Mouse (Mus musculus) kidney, adult 2 months (tissue): ENCODE measurements around the gene Prss8. TPM values are rescaled to one million over a fixed set of nuclear protein-coding genes. Genes with fewer than 3 reads are reported as not detected.

Source experiments
- DNase-seq: peaks from one replicate; pipeline ENCODE4 v3.0.0; 2021
- H3K27ac ChIP-seq: fragments of 200-500 bp; 2 replicates; pipeline ENCODE4 v1.5.1; 2012; ENCODE audit warnings: low read depth, low read length, control low read depth, inconsistent platforms; ENCODE audit not compliant: insufficient read depth
- H3K27me3 ChIP-seq: fragments of 200-500 bp; replicated peaks from 2 replicates; pipeline ENCODE4 v1.6.1; 2012; ENCODE audit warnings: mild to moderate bottlenecking, moderate library complexity, low read length, inconsistent platforms; ENCODE audit not compliant: control insufficient read depth, insufficient read depth
- H3K36me3 ChIP-seq: fragments of 200-500 bp; 2 replicates; pipeline ENCODE4 v1.6.1; 2012; ENCODE audit warnings: mild to moderate bottlenecking, moderate library complexity, low read length, inconsistent platforms; ENCODE audit not compliant: control insufficient read depth, insufficient read depth
- H3K4me1 ChIP-seq: fragments of 200-500 bp; 2 replicates; pipeline ENCODE4 v1.6.1; 2011; ENCODE audit warnings: low read length; ENCODE audit not compliant: control insufficient read depth, insufficient read depth
- H3K4me3 ChIP-seq: fragments of 200-500 bp; 2 replicates; pipeline ENCODE4 v1.5.1; 2011; ENCODE audit warnings: mild to moderate bottlenecking, low read depth, low read length, control low read depth; ENCODE audit not compliant: insufficient read depth
- CTCF ChIP-seq: fragments of 200-500 bp; conservative IDR thresholded peaks from 2 replicates; pipeline ENCODE4 v1.5.1; 2011; ENCODE audit warnings: low read depth, mild to moderate bottlenecking, control low read depth, low read length, moderate library complexity, mixed read lengths; ENCODE audit not compliant: insufficient read depth, insufficient read length
- POLR2A ChIP-seq: fragments of 200-500 bp; IDR thresholded peaks from one replicate; pipeline ENCODE4 v1.6.1; 2011; ENCODE audit warnings: low read depth, low read length, control low read depth
- WGBS: fragments of 180-500 bp; shearing (Covaris S2); methylation state at CpG from one replicate; pipeline ENCODE4 v1.1.7; 2018; 5-methylcytosine and 5-hydroxymethylcytosine counted together
- polyA plus RNA-seq: library from polyadenylated mRNA; depleted of rRNA; stranded (reverse); fragments of >200 nt; gene quantifications from 2 replicates; pipeline ENCODE4 v1.2.3, GENCODE M21; 2012; rRNA removed

Prss8 gene
- polyA plus RNA-seq, 1 experiment: 745 TPM

DNA sequence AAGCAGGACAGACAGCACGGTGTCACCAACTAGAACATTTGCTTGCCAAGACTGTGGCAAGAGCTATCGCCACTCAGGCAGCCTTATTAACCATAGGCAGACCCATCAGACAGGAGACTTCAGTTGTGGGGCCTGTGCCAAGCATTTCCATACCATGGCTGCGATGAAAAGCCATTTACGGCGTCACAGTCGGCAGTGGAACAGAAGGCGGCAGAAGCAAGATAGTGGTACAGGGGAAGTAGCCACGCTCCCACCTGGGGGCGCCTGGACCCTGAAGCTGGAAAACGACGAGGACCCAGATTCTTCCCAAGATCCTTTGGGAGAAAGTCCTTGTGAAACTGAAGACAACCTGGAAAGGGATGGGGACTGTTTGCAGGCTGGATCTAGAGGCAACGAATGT, 49.5 kb downstream of the Prss8 start:
- 78% methylated on average over 12 of the region's 12 CpGs for WGBS

DNA sequence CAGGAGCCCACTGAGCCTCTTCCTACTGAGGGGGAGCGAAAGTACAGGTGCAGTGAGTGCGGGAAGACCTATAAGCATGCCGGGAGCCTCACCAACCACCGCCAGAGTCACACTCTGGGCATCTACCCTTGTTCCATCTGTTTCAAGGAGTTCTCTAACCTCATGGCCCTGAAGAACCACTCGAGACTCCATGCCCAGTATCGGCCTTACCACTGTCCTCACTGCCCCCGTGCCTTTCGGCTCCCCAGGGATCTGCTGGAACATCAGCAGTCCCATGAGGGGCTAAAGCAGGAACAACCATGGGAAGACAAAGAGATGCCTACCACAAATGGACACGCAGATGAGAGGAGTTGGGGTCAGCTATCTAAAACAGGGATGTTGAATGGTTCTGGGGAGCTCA, 50.6 kb downstream of the Prss8 start:
- Histone ChIP-seq H3K4me3 (no peak overlapping the region), H3K4me1 (peaks cover 12% of the 10 kb centered on the region; the same call in 1 of the 2 replicates), H3K36me3 (no peaks in the 10 kb centered on the region; the same call in 1 of the 2 replicates), H3K27me3 (no peaks in the 10 kb centered on the region), H3K27ac (no peak overlapping the region)
- TF ChIP-seq POLR2A (no peak), CTCF (no peak)
- WGBS: 95% methylated on average over 9 of the region's 9 CpGs
- DNase-seq: no peak

More for the DNA sequence above, 49.5 kb downstream of the Prss8 start:
- no peaks in the 10 kb centered on the region for H3K27me3 ChIP-seq
- H3K36me3 ChIP-seq: no peaks in the 10 kb centered on the region; the same call in 1 of the 2 replicates
- peaks cover 7% of the 10 kb centered on the region; the same call in 1 of the 2 replicates for H3K4me1 ChIP-seq
- DNase-seq: no peak
- H3K27ac ChIP-seq: no peak overlapping the region
- H3K4me3 ChIP-seq: no peak overlapping the region
- TF ChIP-seq POLR2A (no peak), CTCF (no peak)

DNA sequence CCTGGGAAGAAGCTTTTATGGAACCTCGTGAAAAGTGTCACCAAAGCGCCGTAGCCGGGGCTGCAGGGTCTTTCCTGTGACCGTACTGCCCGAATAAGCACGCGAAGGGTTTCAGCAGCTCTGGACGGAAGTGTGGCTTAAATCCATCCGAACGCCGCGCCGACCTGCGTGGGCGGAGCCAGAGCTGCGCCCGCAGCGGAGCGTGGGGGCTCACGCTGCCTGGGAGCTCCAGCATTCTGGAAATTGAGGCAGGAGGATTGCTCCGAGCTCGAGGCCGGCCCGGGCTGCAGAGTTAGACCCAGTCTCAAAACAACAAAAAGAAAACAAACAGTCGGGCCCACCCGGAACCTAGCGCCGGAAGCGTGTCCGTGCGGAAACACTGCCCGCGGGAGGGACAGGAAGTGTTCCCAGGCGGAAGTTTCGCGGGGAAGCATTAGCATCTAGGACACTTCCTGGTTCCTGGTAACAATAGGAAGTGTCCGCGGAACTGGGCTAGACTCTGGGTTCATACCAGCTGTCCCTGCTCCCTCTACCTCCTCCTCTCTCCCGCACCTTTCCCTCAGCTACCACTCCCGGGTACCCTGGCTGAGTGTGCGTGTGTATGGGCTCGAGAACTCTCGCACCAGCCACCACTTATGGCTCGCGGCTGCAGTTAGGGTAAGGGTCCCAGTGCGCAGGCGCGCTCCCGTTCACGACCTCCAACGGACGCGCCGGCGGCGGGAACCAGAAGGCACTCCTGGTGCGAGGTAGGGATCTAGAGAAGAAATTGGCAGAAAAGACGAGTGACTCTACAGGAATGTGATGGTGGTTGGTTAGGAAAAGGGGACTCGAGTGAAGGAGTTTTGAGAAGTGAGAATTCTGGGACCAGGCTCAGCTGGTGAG, 53.2 kb downstream of the Prss8 start, which contains the start of gene Zfp668:
Gene Zfp668 (minus strand): TSS at position 362 of the 882 bp plus-strand sequence.
- Histone ChIP-seq H3K4me1 (peaks cover 8% of the 10 kb centered on the region; the same call in 1 of the 2 replicates), H3K4me3 (peak within 1 kb of the TSS; percentile 75), H3K27me3 (no peaks in the 10 kb centered on the region), H3K36me3 (no peaks in the 10 kb centered on the region; the same call in 1 of the 2 replicates), H3K27ac (peak within 1 kb of the TSS; percentile 95)
- peak; percentile 95 for DNase-seq
- no peak for TF ChIP-seq CTCF
- peak; percentile 82 for TF ChIP-seq POLR2A
- under 1% methylated on average over 60 of the region's 60 CpGs for WGBS

DNA sequence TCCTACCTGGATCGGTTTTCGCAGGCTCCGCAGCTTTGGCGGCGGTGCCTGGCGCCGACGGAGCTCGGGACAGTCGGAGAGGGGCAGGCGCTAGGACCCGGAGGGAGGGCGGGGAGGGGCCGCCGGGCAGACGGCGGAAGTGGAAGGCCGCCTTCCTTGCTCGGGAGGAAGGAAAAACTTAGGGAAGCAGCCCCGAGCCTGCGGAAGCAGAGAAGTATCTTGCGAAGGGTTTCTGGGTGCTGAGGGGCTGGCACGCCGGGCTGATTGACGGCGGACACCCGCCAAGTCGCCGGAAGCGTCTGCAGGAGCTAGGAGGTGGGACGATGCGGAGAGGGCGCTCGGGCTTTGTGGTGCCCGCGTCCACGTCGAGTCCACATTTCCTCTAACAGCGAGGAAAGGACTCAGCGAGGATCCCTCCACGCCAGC, 53.9 kb downstream of the Prss8 start, which contains the start of gene Zfp646:
Gene Zfp646 (plus strand): TSS at position 181 of the 426 bp plus-strand sequence.
- under 1% methylated on average over 41 of the region's 41 CpGs for WGBS
- peak within 1 kb of the TSS; percentile 95 for H3K27ac ChIP-seq
- peak within 1 kb of the TSS; percentile 75 for H3K4me3 ChIP-seq
- H3K4me1 ChIP-seq: peaks cover 8% of the 10 kb centered on the region; the same call in 1 of the 2 replicates
- no peaks in the 10 kb centered on the region for H3K27me3 ChIP-seq
- TF ChIP-seq POLR2A: no peak
- TF ChIP-seq CTCF: no peak
- DNase-seq: peak; percentile 84
- no peaks in the 10 kb centered on the region; the same call in 1 of the 2 replicates for H3K36me3 ChIP-seq

Other genes with a start within 250 kb of the Prss8 start
- gene Bcl7c, start 221.2 kb downstream of the Prss8 start, polyA plus RNA-seq: 24.5 and 25.9 TPM in 2 replicates
- 19.4 and 20.6 TPM in 2 replicates for gene Ctf1, start 217.4 kb downstream of the Prss8 start, polyA plus RNA-seq
- not detected in 2 replicates for gene Ctf2, start 197.9 kb downstream of the Prss8 start, polyA plus RNA-seq
- 14.6 and 20.8 TPM in 2 replicates for gene Fbxl19, start 185.6 kb downstream of the Prss8 start, polyA plus RNA-seq
- gene Orai3, start 160.3 kb downstream of the Prss8 start, polyA plus RNA-seq: 28.2 and 34.6 TPM in 2 replicates
- gene Setd1a, start 153.4 kb downstream of the Prss8 start, polyA plus RNA-seq: 8.8 and 10.9 TPM in 2 replicates
- gene Gm49388, start 144.5 kb downstream of the Prss8 start, polyA plus RNA-seq: not detected in 2 replicates
- gene Hsd3b7, start 129.5 kb downstream of the Prss8 start, polyA plus RNA-seq: 45.0 and 49.3 TPM in 2 replicates
- 60.7 and 66.5 TPM in 2 replicates for gene Stx4a, start 105.8 kb downstream of the Prss8 start, polyA plus RNA-seq
- gene Stx1b, start 105.6 kb downstream of the Prss8 start, polyA plus RNA-seq: 2.3 and 2.4 TPM in 2 replicates
- gene Zfp646, start 53.9 kb downstream of the Prss8 start, polyA plus RNA-seq: 11.9 and 14.3 TPM in 2 replicates
- 4.2 and 4.3 TPM in 2 replicates for gene Zfp668, start 53.3 kb downstream of the Prss8 start, polyA plus RNA-seq
- 5.1 and 7.5 TPM in 2 replicates for gene Prss53, start 39.1 kb downstream of the Prss8 start, polyA plus RNA-seq
- gene Gm21974, start 34.6 kb downstream of the Prss8 start, polyA plus RNA-seq: not detected in 2 replicates
- 289 and 293 TPM in 2 replicates for gene Vkorc1, start 34.5 kb downstream of the Prss8 start, polyA plus RNA-seq
- 148 and 163 TPM in 2 replicates for gene Bckdk, start 26.0 kb downstream of the Prss8 start, polyA plus RNA-seq
- 11.8 and 12.2 TPM in 2 replicates for gene Kat8, start 17.6 kb downstream of the Prss8 start, polyA plus RNA-seq
- gene Prss36, start 16.6 kb upstream of the Prss8 start, polyA plus RNA-seq: 21.9 and 28.4 TPM in 2 replicates
- gene Fus, start 37.4 kb upstream of the Prss8 start, polyA plus RNA-seq: 183 and 196 TPM in 2 replicates
- 52.8 and 60.0 TPM in 2 replicates for gene Pycard, start 63.8 kb upstream of the Prss8 start, polyA plus RNA-seq
- gene Trim72, start 73.8 kb upstream of the Prss8 start, polyA plus RNA-seq: 0.29 and 2.8 TPM in 2 replicates
- gene Itgam, start 132.5 kb upstream of the Prss8 start, polyA plus RNA-seq: 2.4 and 7.0 TPM in 2 replicates
- gene Gm49368, start 132.6 kb upstream of the Prss8 start, polyA plus RNA-seq: not detected in 2 replicates
- gene Itgax, start 199.4 kb upstream of the Prss8 start, polyA plus RNA-seq: 1.9 TPM in 2 replicates
- 0.05 and 0.08 TPM in 2 replicates for gene Itgad, start 224.3 kb upstream of the Prss8 start, polyA plus RNA-seq